Mouse (Mus musculus): ENCODE measurements around the gene Atp1b2. TPM values are rescaled to one million over a fixed set of nuclear protein-coding genes. Genes with fewer than 3 reads are reported as not detected.
"Not testable (repeated sequence)": the region's sequence is repeated elsewhere in the genome, so short reads cannot be mapped to it uniquely, and the experiment has no call there.

Gene Atp1b2
- polyA plus RNA-seq, 1 experiment from 2014 or later = not detected

- 85% methylated on average over 7 of the region's 7 CpGs for WGBS (ENCODE audit: missing documents)
- H3K36me3 ChIP-seq (ENCODE audit: inconsistent target) = no peaks in the 10 kb centered on the region
- H3K27ac ChIP-seq = no peak overlapping the region
- H3K79me2 ChIP-seq (ENCODE audit: inconsistent target) = no peaks in the 10 kb centered on the region
- H3K4me3 ChIP-seq (ENCODE audit: inconsistent target) = no peak overlapping the region
These were observed 14.8 kb upstream of the Atp1b2 start for GRCm38 (mm10) chr11:69620394-69621081.

- WGBS (ENCODE audit: missing documents) = 84% methylated on average over 5 of the region's 5 CpGs
- no peak within 1 kb of the TSS for H3K27ac ChIP-seq
- no peak within 1 kb of the TSS for H3K4me3 ChIP-seq (ENCODE audit: inconsistent target)
- no peaks in the 10 kb centered on the region for H3K79me2 ChIP-seq (ENCODE audit: inconsistent target)
- H3K36me3 ChIP-seq (ENCODE audit: inconsistent target) = no peaks in the 10 kb centered on the region
These were observed 12.1 kb upstream of the Atp1b2 start, which contains the start of gene Shbg for GRCm38 (mm10) chr11:69617805-69618204. Gene Shbg, minus strand, starts transcription at chr11:69617905.

- no peaks in the 10 kb centered on the region for H3K79me2 ChIP-seq (ENCODE audit: inconsistent target)
- H3K4me3 ChIP-seq (ENCODE audit: inconsistent target) = no peak overlapping the region
- WGBS (ENCODE audit: missing documents) = 60% methylated on average over 7 of the region's 10 CpGs
- H3K36me3 ChIP-seq (ENCODE audit: inconsistent target) = no peaks in the 10 kb centered on the region
- no peak overlapping the region for H3K27ac ChIP-seq
These were observed 11.0 kb upstream of the Atp1b2 start for GRCm38 (mm10) chr11:69616781-69617180.

- H3K36me3 ChIP-seq (ENCODE audit: inconsistent target); H3K79me2 ChIP-seq (ENCODE audit: inconsistent target); H3K27ac ChIP-seq; H3K4me3 ChIP-seq (ENCODE audit: inconsistent target): not testable (repeated sequence)
- WGBS (ENCODE audit: missing documents) = 56% methylated on average over 9 of the region's 11 CpGs
These were observed 8.5 kb upstream of the Atp1b2 start for GRCm38 (mm10) chr11:69614257-69614588.

GRCm38 (mm10) chr11:69613553-69614256 is 8.0 kb upstream of the Atp1b2 start:
- Histone ChIP-seq H3K79me2 (ENCODE audit: inconsistent target) (no peaks in the 10 kb centered on the region), H3K4me3 (ENCODE audit: inconsistent target) (no peak overlapping the region), H3K36me3 (ENCODE audit: inconsistent target) (no peaks in the 10 kb centered on the region), H3K27ac (no peak overlapping the region)
- WGBS (ENCODE audit: missing documents) = 13% methylated on average over 11 of the region's 19 CpGs

- no peaks in the 10 kb centered on the region for H3K79me2 ChIP-seq (ENCODE audit: inconsistent target)
- no peaks in the 10 kb centered on the region for H3K36me3 ChIP-seq (ENCODE audit: inconsistent target)
- WGBS (ENCODE audit: missing documents) = 84% methylated on average over 3 of the region's 4 CpGs
- H3K27ac ChIP-seq = no peak overlapping the region
- no peak overlapping the region for H3K4me3 ChIP-seq (ENCODE audit: inconsistent target)
These were observed 5.2 kb upstream of the Atp1b2 start for GRCm38 (mm10) chr11:69610899-69611298.

- H3K36me3 ChIP-seq (ENCODE audit: inconsistent target) = no peaks in the 10 kb centered on the region
- no peak overlapping the region for H3K27ac ChIP-seq
- 75% methylated on average over 7 of the region's 7 CpGs for WGBS (ENCODE audit: missing documents)
- H3K4me3 ChIP-seq (ENCODE audit: inconsistent target) = no peak overlapping the region
- H3K79me2 ChIP-seq (ENCODE audit: inconsistent target) = no peaks in the 10 kb centered on the region
These were observed 3.7 kb upstream of the Atp1b2 start for GRCm38 (mm10) chr11:69609416-69609815.

GRCm38 (mm10) chr11:69608525-69608924 is 2.8 kb upstream of the Atp1b2 start:
- H3K36me3 ChIP-seq (ENCODE audit: inconsistent target) = no peaks in the 10 kb centered on the region
- no peaks in the 10 kb centered on the region for H3K79me2 ChIP-seq (ENCODE audit: inconsistent target)
- no peak overlapping the region for H3K4me3 ChIP-seq (ENCODE audit: inconsistent target)
- WGBS (ENCODE audit: missing documents) = 100% methylated on average over 1 of the region's 3 CpGs
- H3K27ac ChIP-seq = no peak overlapping the region

GRCm38 (mm10) chr11:69606832-69607231 is 1.1 kb upstream of the Atp1b2 start:
- Histone ChIP-seq H3K27ac (no peak overlapping the region), H3K36me3 (ENCODE audit: inconsistent target) (no peaks in the 10 kb centered on the region), H3K4me3 (ENCODE audit: inconsistent target) (no peak overlapping the region), H3K79me2 (ENCODE audit: inconsistent target) (no peaks in the 10 kb centered on the region)
- 75% methylated on average over 2 of the region's 2 CpGs for WGBS (ENCODE audit: missing documents)

- 77% methylated on average over 2 of the region's 2 CpGs for WGBS (ENCODE audit: missing documents)
- no peaks in the 10 kb centered on the region for H3K79me2 ChIP-seq (ENCODE audit: inconsistent target)
- peak overlapping the region; percentile 35 for H3K4me3 ChIP-seq (ENCODE audit: inconsistent target)
- no peaks in the 10 kb centered on the region for H3K36me3 ChIP-seq (ENCODE audit: inconsistent target)
- H3K27ac ChIP-seq = no peak overlapping the region
These were observed 701 bp upstream of the Atp1b2 start for GRCm38 (mm10) chr11:69606491-69606795.

GRCm38 (mm10) chr11:69604795-69605664 is 712 bp downstream of the Atp1b2 start:
- peak overlapping the region; percentile 35 for H3K4me3 ChIP-seq (ENCODE audit: inconsistent target)
- H3K27ac ChIP-seq = no peak overlapping the region
- H3K36me3 ChIP-seq (ENCODE audit: inconsistent target) = no peaks in the 10 kb centered on the region
- no peaks in the 10 kb centered on the region for H3K79me2 ChIP-seq (ENCODE audit: inconsistent target)
- 3% methylated on average over 71 of the region's 73 CpGs for WGBS (ENCODE audit: missing documents)

GRCm38 (mm10) chr11:69604347-69604746 is 1.4 kb downstream of the Atp1b2 start:
- no peaks in the 10 kb centered on the region for H3K36me3 ChIP-seq (ENCODE audit: inconsistent target)
- H3K79me2 ChIP-seq (ENCODE audit: inconsistent target) = no peaks in the 10 kb centered on the region
- H3K4me3 ChIP-seq (ENCODE audit: inconsistent target) = no peak overlapping the region
- H3K27ac ChIP-seq = no peak overlapping the region
- WGBS (ENCODE audit: missing documents) = 73% methylated on average over 3 of the region's 3 CpGs

GRCm38 (mm10) chr11:69603516-69603915 is 2.2 kb downstream of the Atp1b2 start:
- no peaks in the 10 kb centered on the region for H3K79me2 ChIP-seq (ENCODE audit: inconsistent target)
- H3K4me3 ChIP-seq (ENCODE audit: inconsistent target) = no peak overlapping the region
- no peak overlapping the region for H3K27ac ChIP-seq
- H3K36me3 ChIP-seq (ENCODE audit: inconsistent target) = no peaks in the 10 kb centered on the region
- WGBS (ENCODE audit: missing documents) = 75% methylated on average over 8 of the region's 8 CpGs

- 85% methylated on average over 3 of the region's 3 CpGs for WGBS (ENCODE audit: missing documents)
These were observed 4.0 kb downstream of the Atp1b2 start for GRCm38 (mm10) chr11:69601768-69602167.

GRCm38 (mm10) chr11:69600098-69600497 is 5.6 kb downstream of the Atp1b2 start:
- no peak overlapping the region for H3K27ac ChIP-seq
- no peaks in the 10 kb centered on the region for H3K36me3 ChIP-seq (ENCODE audit: inconsistent target)
- no peak overlapping the region for H3K4me3 ChIP-seq (ENCODE audit: inconsistent target)
- 75% methylated on average over 6 of the region's 6 CpGs for WGBS (ENCODE audit: missing documents)
- H3K79me2 ChIP-seq (ENCODE audit: inconsistent target) = no peaks in the 10 kb centered on the region

More at GRCm38 (mm10) chr11:69601768-69602167, 4.0 kb downstream of the Atp1b2 start:
- Histone ChIP-seq H3K4me3 (ENCODE audit: inconsistent target) (no peak overlapping the region), H3K79me2 (ENCODE audit: inconsistent target) (no peaks in the 10 kb centered on the region), H3K27ac (no peak overlapping the region), H3K36me3 (ENCODE audit: inconsistent target) (no peaks in the 10 kb centered on the region)

All from macrophage (primary cell).